Mouse (Mus musculus) large intestine, adult 2 months (tissue): ENCODE data around the gene Lamc3. TPM values are rescaled to one million over a fixed set of nuclear protein-coding genes. Genes with fewer than 3 reads are reported as not detected.

ENCODE experiments used
- DNase-seq: peaks from one replicate; pipeline ENCODE4 v3.0.0-alpha.2; 2012; ENCODE audit warnings: low read depth, low spot score
- WGBS: fragments of 180-500 bp; shearing (Covaris S2); methylation state at CpG from one replicate; pipeline ENCODE4 v1.1.7; 2018; 5-methylcytosine and 5-hydroxymethylcytosine counted together
- polyA plus RNA-seq: library from polyadenylated mRNA; depleted of rRNA; stranded (reverse); fragments of >200 nt; gene quantifications from 2 replicates; pipeline ENCODE4 v1.2.3, GENCODE M21; 2012; rRNA removed

Gene Lamc3
- polyA plus RNA-seq, 1 experiment = 1.2 TPM

GRCm38 (mm10) chr2:31962501-31963224, 75.6 kb downstream of the Lamc3 start:
- no peak for DNase-seq

GRCm38 (mm10) chr2:31963491-31963890, 76.4 kb downstream of the Lamc3 start:
- no peak for DNase-seq
- 79% methylated on average over 7 of the region's 7 CpGs for WGBS

More at GRCm38 (mm10) chr2:31962501-31963224, 75.6 kb downstream of the Lamc3 start:
- WGBS = 60% methylated on average over 8 of the region's 8 CpGs

GRCm38 (mm10) chr2:31964191-31964590, 77.1 kb downstream of the Lamc3 start:
- WGBS = 62% methylated on average over 3 of the region's 3 CpGs
- no peak for DNase-seq

GRCm38 (mm10) chr2:31965110-31965509, 78.0 kb downstream of the Lamc3 start:
- no peak for DNase-seq

GRCm38 (mm10) chr2:31966801-31967200, 79.7 kb downstream of the Lamc3 start:
- no peak for DNase-seq
- 73% methylated on average over 8 of the region's 8 CpGs for WGBS

GRCm38 (mm10) chr2:31972589-31972988, 85.5 kb downstream of the Lamc3 start:
- WGBS = 91% methylated on average over 4 of the region's 4 CpGs
- no peak for DNase-seq

GRCm38 (mm10) chr2:31974141-31974808, 87.2 kb downstream of the Lamc3 start, which contains the start of gene Nup214:
Gene Nup214 (plus strand): TSS chr2:31974436.
- peak; percentile 97 for DNase-seq
- under 1% methylated on average over 60 of the region's 60 CpGs for WGBS

- WGBS = 7% methylated on average over 13 of the region's 13 CpGs
These were observed 87.8 kb downstream of the Lamc3 start for GRCm38 (mm10) chr2:31974809-31975371.

GRCm38 (mm10) chr2:31987774-31988173, 100.7 kb downstream of the Lamc3 start:
- 90% methylated on average over 1 of the region's 1 CpGs for WGBS
- no peak for DNase-seq

More at GRCm38 (mm10) chr2:31974809-31975371, 87.8 kb downstream of the Lamc3 start:
- no peak for DNase-seq

GRCm38 (mm10) chr2:31990961-31991360, 103.9 kb downstream of the Lamc3 start:
- no peak for DNase-seq
- 94% methylated on average over 4 of the region's 4 CpGs for WGBS

GRCm38 (mm10) chr2:31994896-31995295, 107.8 kb downstream of the Lamc3 start:
- DNase-seq = no peak
- WGBS = 89% methylated on average over 9 of the region's 9 CpGs

- no peak for DNase-seq
- 96% methylated on average over 13 of the region's 13 CpGs for WGBS
These were observed 109.0 kb downstream of the Lamc3 start for GRCm38 (mm10) chr2:31996060-31996459.

Other genes starting within 250 kb of the Lamc3 start
- not detected in 2 replicates for gene Prdm12, start 247.3 kb upstream of the Lamc3 start, polyA plus RNA-seq
- gene Exosc2, start 216.6 kb upstream of the Lamc3 start, polyA plus RNA-seq = 12.5 and 15.4 TPM in 2 replicates
- 31.4 and 47.9 TPM in 2 replicates for gene Abl1, start 198.9 kb upstream of the Lamc3 start, polyA plus RNA-seq
- gene Qrfp, start 76.7 kb upstream of the Lamc3 start, polyA plus RNA-seq = 0.04 TPM in 1 of 2 replicates, not detected in the other
- 0.45 and 0.67 TPM in 2 replicates for gene Fibcd1, start 41.3 kb upstream of the Lamc3 start, polyA plus RNA-seq
- gene Aif1l, start 62.8 kb downstream of the Lamc3 start, polyA plus RNA-seq = 0.58 and 0.87 TPM in 2 replicates
- gene Nup214, start 87.1 kb downstream of the Lamc3 start, polyA plus RNA-seq = 32.7 and 39.2 TPM in 2 replicates
- gene Fam78a, start 197.6 kb downstream of the Lamc3 start, polyA plus RNA-seq = 9.8 and 13.2 TPM in 2 replicates
- gene Plpp7, start 208.2 kb downstream of the Lamc3 start, polyA plus RNA-seq = 1.8 and 2.1 TPM in 2 replicates